Mouse (Mus musculus) thymus, adult 2 months (tissue): ENCODE results near the gene Josd1.
A peak's percentile ranks its signal among the peaks of the same experiment; 100 is the strongest.

Experiments used
- CTCF ChIP-seq: fragments of 200-500 bp; IDR thresholded peaks from 2 replicates; pipeline ENCODE4 v1.5.1; 2012; ENCODE audit warnings: mild to moderate bottlenecking, control low read depth, low read length, moderate library complexity, borderline replicate concordance; ENCODE audit not compliant: control insufficient read depth, poor library complexity, insufficient read depth; ENCODE audit errors: extremely low read depth
- POLR2A ChIP-seq: fragments of 200-500 bp; IDR thresholded peaks from 2 replicates; pipeline ENCODE4 v1.6.1; 2012; ENCODE audit warnings: mild to moderate bottlenecking, low read length, control low read depth, moderate library complexity; ENCODE audit not compliant: control insufficient read depth, poor library complexity, insufficient read depth; ENCODE audit errors: extremely low read depth

DNA sequence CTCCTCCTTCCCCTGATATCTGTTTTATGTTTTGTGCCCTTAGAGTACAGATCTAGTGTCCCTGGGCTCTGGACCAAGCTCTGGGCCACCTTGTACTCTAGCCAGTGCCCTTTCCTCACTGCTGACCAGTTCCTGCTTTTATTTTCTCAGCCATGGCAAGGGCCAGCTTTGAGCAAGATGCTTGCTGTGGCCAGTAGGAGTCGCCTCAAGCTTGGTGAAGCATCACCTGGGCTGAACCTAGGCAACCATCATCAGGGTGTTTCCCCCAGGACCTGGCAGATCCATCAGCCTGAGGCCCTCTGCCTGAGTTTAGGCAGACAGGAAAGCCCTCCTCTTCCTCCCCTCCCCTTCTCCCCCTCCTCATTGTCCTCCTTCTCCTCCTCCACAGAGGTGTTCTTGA is 35.7 kb upstream of the Josd1 start:
- TF ChIP-seq POLR2A (no peak), CTCF (peak; percentile 65; the same call in 1 of the 2 replicates)
